Mouse (Mus musculus): ENCODE data around the gene Zdhhc23. TPM values are rescaled to one million over a fixed set of nuclear protein-coding genes. Genes with fewer than 3 reads are reported as not detected.

Gene Zdhhc23
- polyA plus RNA-seq, 1 experiment from 2014 or later: 0.23 TPM

DNA sequence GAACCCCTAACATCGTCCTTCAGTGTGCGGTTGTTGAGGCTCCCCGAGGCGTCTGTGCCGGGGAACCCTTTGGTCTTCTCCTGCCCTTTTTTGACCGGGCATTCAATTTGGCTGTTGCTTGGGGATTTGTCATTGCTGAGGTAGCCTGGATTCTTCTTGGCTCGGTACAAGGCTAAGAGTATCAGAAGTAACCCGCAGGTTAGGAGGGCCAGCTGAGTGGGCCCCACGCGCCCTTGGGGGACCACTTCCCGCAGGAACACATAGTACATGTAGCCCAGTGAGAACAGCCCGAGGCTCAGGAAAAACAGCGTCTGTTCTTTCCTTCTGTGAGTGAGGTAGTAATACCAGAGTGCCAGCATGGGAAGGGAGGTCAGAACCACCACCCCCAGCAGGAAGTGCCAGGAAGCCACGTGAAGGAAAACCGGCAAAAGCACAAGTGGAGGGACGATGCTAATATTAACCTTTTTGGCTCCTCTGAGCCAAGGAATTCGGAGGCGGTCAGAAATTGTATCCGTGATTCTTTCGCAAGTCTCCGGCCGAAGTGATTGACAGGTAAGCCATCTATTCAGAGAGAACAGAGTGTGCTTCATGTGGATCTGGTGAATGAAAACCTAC, 5.9 kb downstream of the Zdhhc23 start:
- no peak for DNase-seq (ENCODE audit: low spot score)
- Histone ChIP-seq H3K36me3 (ENCODE audit: control insufficient read depth, insufficient read depth, low read length) (no peaks in the 10 kb centered on the region), H3K27ac (ENCODE audit: low read depth, low read length) (no peak overlapping the region), H3K4me2 (ENCODE audit: low read depth) (no peak overlapping the region), H3K9ac (ENCODE audit: low read length) (no peak overlapping the region), H3K27me3 (ENCODE audit: control insufficient read depth, insufficient read depth, low read length) (peaks cover 4% of the 10 kb centered on the region; the same call in 1 of the 2 replicates), H3K9me3 (ENCODE audit: control insufficient read depth, low read length) (no peaks in the 10 kb centered on the region), H3K4me1 (ENCODE audit: control insufficient read depth, insufficient read depth, low read length) (no peaks in the 10 kb centered on the region), H3K4me3 (ENCODE audit: low read depth, low read length) (no peak overlapping the region)
- 91% methylated on average over 22 of the region's 22 CpGs for WGBS
- no peak for ATAC-seq (ENCODE audit: insufficient read depth, low FRiP score, low TSS enrichment)

DNA sequence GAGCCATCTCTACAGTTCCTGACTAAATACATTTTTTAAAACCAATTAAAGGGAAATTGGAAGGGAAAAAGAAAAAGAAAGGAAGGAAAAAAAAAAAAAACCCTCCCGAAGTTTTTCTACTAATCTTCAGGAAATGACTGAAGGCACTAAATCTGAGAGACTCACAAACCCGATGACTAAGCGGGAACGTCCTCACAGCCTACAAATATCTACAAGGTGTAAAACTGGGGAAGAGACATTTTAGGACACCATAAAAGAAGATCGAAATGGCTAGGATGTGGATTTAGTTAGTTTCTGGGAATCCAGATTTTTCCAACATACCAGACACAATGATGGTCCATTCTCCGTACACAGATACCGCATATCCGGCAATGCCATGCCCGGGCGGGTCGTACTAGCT, 6.4 kb downstream of the Zdhhc23 start:
- DNase-seq (ENCODE audit: low spot score) (no peak), ATAC-seq (ENCODE audit: insufficient read depth, low FRiP score, low TSS enrichment) (no peak)
- Histone ChIP-seq H3K9ac (ENCODE audit: low read length) (no peak overlapping the region), H3K4me1 (ENCODE audit: control insufficient read depth, insufficient read depth, low read length) (no peaks in the 10 kb centered on the region), H3K27me3 (ENCODE audit: control insufficient read depth, insufficient read depth, low read length) (no peaks in the 10 kb centered on the region), H3K36me3 (ENCODE audit: control insufficient read depth, insufficient read depth, low read length) (no peaks in the 10 kb centered on the region), H3K4me3 (ENCODE audit: low read depth, low read length) (no peak overlapping the region), H3K27ac (ENCODE audit: low read depth, low read length) (no peak overlapping the region), H3K9me3 (ENCODE audit: control insufficient read depth, low read length) (no peaks in the 10 kb centered on the region), H3K4me2 (ENCODE audit: low read depth) (no peak overlapping the region)
- WGBS: 93% methylated on average over 11 of the region's 11 CpGs

- H3K27ac ChIP-seq (ENCODE audit: low read depth, low read length): no peak overlapping the region
- 84% methylated on average over 2 of the region's 2 CpGs for WGBS
- H3K4me1 ChIP-seq (ENCODE audit: control insufficient read depth, insufficient read depth, low read length): no peaks in the 10 kb centered on the region
- DNase-seq (ENCODE audit: low spot score) (no peak), ATAC-seq (ENCODE audit: insufficient read depth, low FRiP score, low TSS enrichment) (no peak)
- H3K27me3 ChIP-seq (ENCODE audit: control insufficient read depth, insufficient read depth, low read length): no peaks in the 10 kb centered on the region
- H3K9ac ChIP-seq (ENCODE audit: low read length): no peak overlapping the region
- H3K9me3 ChIP-seq (ENCODE audit: control insufficient read depth, low read length): no peaks in the 10 kb centered on the region
- no peaks in the 10 kb centered on the region for H3K36me3 ChIP-seq (ENCODE audit: control insufficient read depth, insufficient read depth, low read length)
- H3K4me2 ChIP-seq (ENCODE audit: low read depth): no peak overlapping the region
- H3K4me3 ChIP-seq (ENCODE audit: low read depth, low read length): no peak overlapping the region
Measured at GRCm38 (mm10) chr16:43972391-43972790, 7.2 kb downstream of the Zdhhc23 start.

DNA sequence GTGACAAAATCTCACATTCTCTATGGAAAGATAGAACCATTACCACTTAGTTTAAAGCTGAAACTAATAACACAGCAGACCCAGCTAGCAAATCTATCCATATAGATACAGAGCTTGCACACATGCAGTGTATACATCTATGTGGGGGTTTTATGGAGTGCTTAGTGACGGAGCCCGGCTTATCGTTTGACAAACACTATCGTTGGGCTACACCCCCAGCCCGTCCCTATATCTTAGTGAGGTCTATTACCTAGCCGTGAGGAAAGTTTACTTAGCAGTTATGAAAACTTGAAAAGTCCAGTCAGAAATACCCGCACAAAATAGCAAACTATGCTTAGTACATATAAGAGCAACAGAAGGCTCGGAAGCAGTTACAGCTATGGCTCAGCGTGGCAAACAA, 7.8 kb downstream of the Zdhhc23 start:
- Histone ChIP-seq H3K4me1 (ENCODE audit: control insufficient read depth, insufficient read depth, low read length) (no peaks in the 10 kb centered on the region), H3K27me3 (ENCODE audit: control insufficient read depth, insufficient read depth, low read length) (no peaks in the 10 kb centered on the region), H3K9ac (ENCODE audit: low read length) (no peak overlapping the region), H3K36me3 (ENCODE audit: control insufficient read depth, insufficient read depth, low read length) (no peaks in the 10 kb centered on the region), H3K4me2 (ENCODE audit: low read depth) (no peak overlapping the region), H3K4me3 (ENCODE audit: low read depth, low read length) (no peak overlapping the region), H3K9me3 (ENCODE audit: control insufficient read depth, low read length) (no peaks in the 10 kb centered on the region), H3K27ac (ENCODE audit: low read depth, low read length) (no peak overlapping the region)
- 95% methylated on average over 9 of the region's 9 CpGs for WGBS
- no peak for DNase-seq (ENCODE audit: low spot score)
- no peak for ATAC-seq (ENCODE audit: insufficient read depth, low FRiP score, low TSS enrichment)

GRCm38 (mm10) chr16:43971189-43971588, 8.4 kb downstream of the Zdhhc23 start:
- Histone ChIP-seq H3K4me2 (ENCODE audit: low read depth) (no peak overlapping the region), H3K27ac (ENCODE audit: low read depth, low read length) (no peak overlapping the region), H3K4me1 (ENCODE audit: control insufficient read depth, insufficient read depth, low read length) (no peaks in the 10 kb centered on the region), H3K9ac (ENCODE audit: low read length) (no peak overlapping the region), H3K4me3 (ENCODE audit: low read depth, low read length) (no peak overlapping the region), H3K36me3 (ENCODE audit: control insufficient read depth, insufficient read depth, low read length) (no peaks in the 10 kb centered on the region), H3K9me3 (ENCODE audit: control insufficient read depth, low read length) (no peaks in the 10 kb centered on the region), H3K27me3 (ENCODE audit: control insufficient read depth, insufficient read depth, low read length) (no peaks in the 10 kb centered on the region)
- 91% methylated on average over 11 of the region's 11 CpGs for WGBS
- ATAC-seq (ENCODE audit: insufficient read depth, low FRiP score, low TSS enrichment) (no peak), DNase-seq (ENCODE audit: low spot score) (no peak)

DNA sequence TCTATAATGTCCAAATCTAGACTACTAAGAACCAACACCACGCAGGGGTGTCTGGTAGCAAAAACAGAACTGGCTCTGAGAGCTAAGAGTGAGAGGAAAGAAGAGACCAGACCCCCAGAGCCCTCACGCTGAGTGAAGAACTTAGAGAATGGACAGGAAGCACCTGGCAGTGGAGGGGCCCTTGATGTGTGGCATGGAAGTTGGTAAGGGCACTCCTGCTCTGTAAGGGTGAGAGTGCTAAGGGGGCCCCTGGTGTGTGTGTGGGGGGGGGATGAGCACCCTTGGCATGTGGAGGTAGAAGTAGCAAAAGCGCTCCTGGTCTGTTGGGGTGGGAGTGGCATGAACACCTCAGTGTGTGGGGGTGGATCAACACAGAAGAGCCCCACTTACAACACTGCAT, 9.2 kb downstream of the Zdhhc23 start:
- no peak overlapping the region for H3K4me3 ChIP-seq (ENCODE audit: low read depth, low read length)
- H3K4me1 ChIP-seq (ENCODE audit: control insufficient read depth, insufficient read depth, low read length): no peaks in the 10 kb centered on the region
- ATAC-seq (ENCODE audit: insufficient read depth, low FRiP score, low TSS enrichment): no peak
- 86% methylated on average over 3 of the region's 3 CpGs for WGBS
- no peaks in the 10 kb centered on the region for H3K27me3 ChIP-seq (ENCODE audit: control insufficient read depth, insufficient read depth, low read length)
- H3K9ac ChIP-seq (ENCODE audit: low read length): no peak overlapping the region
- no peak overlapping the region for H3K4me2 ChIP-seq (ENCODE audit: low read depth)
- H3K9me3 ChIP-seq (ENCODE audit: control insufficient read depth, low read length): no peaks in the 10 kb centered on the region
- H3K27ac ChIP-seq (ENCODE audit: low read depth, low read length): no peak overlapping the region
- DNase-seq (ENCODE audit: low spot score): no peak
- H3K36me3 ChIP-seq (ENCODE audit: control insufficient read depth, insufficient read depth, low read length): no peaks in the 10 kb centered on the region

- Histone ChIP-seq H3K4me1 (ENCODE audit: control insufficient read depth, insufficient read depth, low read length) (no peaks in the 10 kb centered on the region), H3K9ac (ENCODE audit: low read length) (no peak overlapping the region), H3K27me3 (ENCODE audit: control insufficient read depth, insufficient read depth, low read length) (no peaks in the 10 kb centered on the region), H3K36me3 (ENCODE audit: control insufficient read depth, insufficient read depth, low read length) (no peaks in the 10 kb centered on the region), H3K27ac (ENCODE audit: low read depth, low read length) (no peak overlapping the region), H3K4me3 (ENCODE audit: low read depth, low read length) (no peak overlapping the region), H3K9me3 (ENCODE audit: control insufficient read depth, low read length) (no peaks in the 10 kb centered on the region), H3K4me2 (ENCODE audit: low read depth) (no peak overlapping the region)
- 84% methylated on average over 13 of the region's 13 CpGs for WGBS
- DNase-seq (ENCODE audit: low spot score) (no peak), ATAC-seq (ENCODE audit: insufficient read depth, low FRiP score, low TSS enrichment) (no peak)
Measured at GRCm38 (mm10) chr16:43965781-43966389, 13.7 kb downstream of the Zdhhc23 start.

- H3K4me1 ChIP-seq (ENCODE audit: control insufficient read depth, insufficient read depth, low read length): no peaks in the 10 kb centered on the region
- DNase-seq (ENCODE audit: low spot score) (no peak), ATAC-seq (ENCODE audit: insufficient read depth, low FRiP score, low TSS enrichment) (no peak)
- no peaks in the 10 kb centered on the region for H3K27me3 ChIP-seq (ENCODE audit: control insufficient read depth, insufficient read depth, low read length)
- no peak overlapping the region for H3K27ac ChIP-seq (ENCODE audit: low read depth, low read length)
- no peak overlapping the region for H3K9ac ChIP-seq (ENCODE audit: low read length)
- H3K4me2 ChIP-seq (ENCODE audit: low read depth): no peak overlapping the region
- WGBS: 82% methylated on average over 3 of the region's 3 CpGs
- H3K4me3 ChIP-seq (ENCODE audit: low read depth, low read length): no peak overlapping the region
- no peaks in the 10 kb centered on the region for H3K9me3 ChIP-seq (ENCODE audit: control insufficient read depth, low read length)
- H3K36me3 ChIP-seq (ENCODE audit: control insufficient read depth, insufficient read depth, low read length): no peaks in the 10 kb centered on the region
Measured at GRCm38 (mm10) chr16:43963780-43964179, 15.8 kb downstream of the Zdhhc23 start.

- ATAC-seq (ENCODE audit: insufficient read depth, low FRiP score, low TSS enrichment) (no peak), DNase-seq (ENCODE audit: low spot score) (no peak)
- H3K27me3 ChIP-seq (ENCODE audit: control insufficient read depth, insufficient read depth, low read length): no peaks in the 10 kb centered on the region
- H3K9me3 ChIP-seq (ENCODE audit: control insufficient read depth, low read length): no peaks in the 10 kb centered on the region
- no peak overlapping the region for H3K4me2 ChIP-seq (ENCODE audit: low read depth)
- no peaks in the 10 kb centered on the region for H3K36me3 ChIP-seq (ENCODE audit: control insufficient read depth, insufficient read depth, low read length)
- 92% methylated on average over 9 of the region's 9 CpGs for WGBS
- no peaks in the 10 kb centered on the region for H3K4me1 ChIP-seq (ENCODE audit: control insufficient read depth, insufficient read depth, low read length)
- H3K4me3 ChIP-seq (ENCODE audit: low read depth, low read length): no peak overlapping the region
- H3K27ac ChIP-seq (ENCODE audit: low read depth, low read length): no peak overlapping the region
- no peak overlapping the region for H3K9ac ChIP-seq (ENCODE audit: low read length)
Measured at GRCm38 (mm10) chr16:43963291-43963690, 16.3 kb downstream of the Zdhhc23 start.
